Mouse (Mus musculus) embryo, embryonic 11 days (tissue): Measurements from ENCODE around the gene Dhh.

ENCODE experiments used
- DNase-seq: peaks from one replicate; pipeline ENCODE4 v3.0.0-alpha.2; 2015

The Dhh gene

GRCm38 (mm10) chr15:98849165-98849564 is 49.2 kb downstream of the Dhh start:
- DNase-seq: no peak

- no peak for DNase-seq
These were observed 52.2 kb downstream of the Dhh start for GRCm38 (mm10) chr15:98846140-98846539.

- no peak for DNase-seq
These were observed 53.2 kb downstream of the Dhh start for GRCm38 (mm10) chr15:98845149-98845548.

- DNase-seq: no peak
These were observed 54.6 kb downstream of the Dhh start for GRCm38 (mm10) chr15:98843595-98844223.
